Mouse (Mus musculus): Measurements from ENCODE around the gene Rhox4d.
"Not testable (repeated sequence)": the region's sequence is repeated elsewhere in the genome, so short reads cannot be mapped to it uniquely, and the experiment has no call there.

Gene Rhox4d

DNA sequence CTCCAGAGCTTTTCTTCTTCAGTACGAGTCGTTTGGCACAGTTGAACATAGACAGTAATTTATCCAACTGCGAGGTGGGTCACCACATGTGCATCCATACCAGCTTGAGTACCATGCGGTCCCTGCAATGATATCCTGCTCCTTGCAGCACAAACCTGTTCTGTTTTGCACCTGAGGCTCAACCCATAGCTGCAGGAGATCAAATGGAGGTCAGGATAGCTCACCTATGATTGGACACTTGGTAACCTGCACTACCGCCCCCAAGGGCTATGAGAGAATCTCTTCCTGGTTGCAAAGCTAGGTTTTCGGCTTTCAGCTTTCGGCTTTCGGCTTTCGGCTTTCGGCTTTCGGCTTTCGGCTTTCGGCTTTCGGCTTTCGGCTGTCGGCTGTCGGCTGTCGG lies at the start of gene Rhox4d:
Rhox4d (plus strand) TSS at position 301 of the 400 bp plus-strand sequence.
- not testable (repeated sequence) for DNase-seq (ENCODE audit: low spot score)

DNA sequence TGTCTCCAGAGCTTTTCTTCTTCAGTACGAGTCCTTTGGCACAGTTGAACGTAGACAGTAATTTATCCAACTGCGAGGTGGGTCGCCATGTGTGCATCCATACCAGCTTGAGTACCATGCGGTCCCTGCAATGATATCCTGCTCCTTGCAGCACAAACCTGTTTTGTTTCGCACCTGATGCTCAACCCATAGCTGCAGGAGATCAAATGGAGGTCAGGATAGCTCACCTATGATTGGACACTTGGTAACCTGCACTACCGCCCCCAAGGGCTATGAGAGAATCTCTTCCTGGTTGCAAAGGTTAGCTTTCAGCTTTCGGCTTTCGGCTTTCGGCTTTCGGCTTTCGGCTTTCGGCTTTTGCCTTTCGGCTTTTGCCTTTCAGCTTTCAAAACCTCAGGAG lies 34.1 kb upstream of the Rhox4d start, which contains the start of gene Rhox4c:
Rhox4c (plus strand) TSS at position 301 of the 400 bp plus-strand sequence.
- DNase-seq (ENCODE audit: low spot score) = not testable (repeated sequence)

DNA sequence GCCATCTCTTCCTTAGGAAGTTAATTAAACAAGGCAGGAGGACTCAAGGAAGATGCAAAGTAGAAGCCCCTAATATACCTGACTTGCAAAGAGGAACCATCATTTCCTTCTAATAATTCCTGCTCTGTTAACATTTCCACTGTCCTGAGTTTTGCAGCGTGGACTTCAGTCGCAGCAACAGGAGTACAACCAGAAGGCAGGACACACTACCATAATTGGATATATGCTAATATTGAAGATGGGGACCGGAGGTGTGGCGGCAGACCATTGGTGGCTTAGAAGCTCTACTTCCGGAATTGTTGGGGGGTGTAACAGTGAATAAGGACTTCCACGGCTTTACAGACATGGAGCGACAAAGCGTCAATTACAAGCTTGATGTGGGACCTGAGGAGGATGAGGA lies 16.0 kb downstream of the Rhox4d start, which contains the start of gene Rhox2e:
Rhox2e (plus strand) TSS at position 301 of the 400 bp plus-strand sequence.
- not testable (repeated sequence) for DNase-seq (ENCODE audit: low spot score)

DNA sequence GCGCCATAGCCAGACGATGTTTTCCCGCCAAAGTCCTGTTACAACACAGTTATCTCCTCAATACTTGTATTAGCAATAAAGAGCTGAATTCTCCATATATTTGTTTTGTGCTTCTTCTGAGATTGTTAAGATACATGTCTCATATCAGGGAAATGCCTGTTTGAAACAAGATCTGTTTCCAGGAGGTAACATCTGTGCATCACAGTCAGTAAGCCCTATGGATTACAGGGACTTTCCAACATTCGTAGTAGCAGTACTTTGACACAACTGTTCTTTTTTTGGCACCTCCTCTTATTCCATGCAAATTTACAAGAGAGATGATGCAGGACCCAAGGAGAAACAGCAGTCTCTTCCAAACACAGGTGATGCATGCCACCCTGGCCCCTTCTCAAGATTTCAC lies 27.6 kb downstream of the Rhox4d start, which contains the start of gene Rhox3e:
Rhox3e (plus strand) TSS at position 301 of the 400 bp plus-strand sequence.
- DNase-seq (ENCODE audit: low spot score) = not testable (repeated sequence)

DNA sequence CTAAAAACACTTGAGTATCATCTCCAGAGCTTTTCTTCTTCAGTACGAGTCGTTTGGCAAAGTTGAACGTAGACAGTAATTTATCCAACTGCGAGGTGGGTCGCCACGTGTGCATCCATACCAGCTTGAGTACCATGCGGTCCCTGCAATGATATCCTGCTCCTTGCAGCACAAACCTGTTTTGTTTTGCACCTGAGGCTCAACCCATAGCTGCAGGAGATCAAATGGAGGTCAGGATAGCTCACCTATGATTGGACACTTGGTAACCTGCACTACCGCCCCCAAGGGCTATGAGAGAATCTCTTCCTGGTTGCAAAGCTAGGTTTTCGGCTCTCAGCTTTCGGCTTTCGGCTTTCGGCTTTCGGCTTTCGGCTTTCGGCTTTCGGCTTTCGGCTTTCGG lies 43.0 kb downstream of the Rhox4d start, which contains the start of gene Rhox4e:
Rhox4e (plus strand) TSS at position 301 of the 400 bp plus-strand sequence.
- DNase-seq (ENCODE audit: low spot score) = not testable (repeated sequence)
